ENCODE assay signal across 9 mouse cellular contexts in genomic region chr15:80945851-80946250, GRCm38 (mm10). TPM values are rescaled to one million over a fixed set of nuclear protein-coding genes. Genes with fewer than 3 reads are reported as not detected.
DNase-seq lines count a peak whose midpoint lies in the region; ATAC-seq and TF ChIP-seq lines count a peak whose summit lies in the region.
"Had no signal": no experiment of that assay in that cellular context is flagged by ENCODE, and none has a peak within 500 bp of the region (broad histone marks: within the 10 kb centered on the region; RNA-seq: fewer than 3 reads in every experiment).

No protein-coding gene starts in this region.

- H3K27ac ChIP-seq in embryonic fibroblast, embryonic 13.5 days (ENCODE audit: insufficient read depth, low read length), result no peak overlapping the region

- TF ChIP-seq CTCF in embryonic fibroblast, embryonic 13.5 days (IDR thresholded peaks at IDR 0.05; ENCODE audit: borderline replicate concordance, insufficient read depth, low read length), result peak; percentile 33; the same call in 1 of the 2 replicates

- no peaks in the 10 kb centered on the region; the same call in 1 of the 2 replicates for H3K4me1 ChIP-seq in embryonic fibroblast, embryonic 13.5 days (ENCODE audit: control insufficient read depth, insufficient read depth, low read length)

- H3K4me3 ChIP-seq in embryonic fibroblast, embryonic 13.5 days (ENCODE audit: insufficient read depth, low read length), result no peak overlapping the region
- H3K4me3 ChIP-seq: myocyte had no signal

- TF ChIP-seq POLR2A in embryonic fibroblast, embryonic 13.5 days (IDR thresholded peaks at IDR 0.05; ENCODE audit: low read depth, low read length), result no peak

- DNase-seq in cerebellum, adult 9-10 months, result peak; percentile 29
- DNase-seq in cerebellum, adult 8-10 months, result no peak
- DNase-seq in right cerebral cortex, adult 18-20 months, result peak; percentile 15
- no peak for DNase-seq in right cerebral cortex, postnatal 4 days
- peak; percentile 45 to 65 for DNase-seq in lung, postnatal 4 days
- DNase-seq in neural tube, embryonic 10.5 days (ENCODE audit: extremely low spot score, low spot score), result no peak

- ATAC-seq in monocyte, adult 5-6 weeks (replicated peaks; ENCODE audit: insufficient number of reproducible peaks, low FRiP score, low TSS enrichment, poor library complexity, severe bottlenecking), result no peak

RNA-seq across cellular contexts. Expression of gene Adsl, which starts 2.4 kb away (rescaled TPM):
- polyA plus RNA-seq in embryonic fibroblast, embryonic 13.5 days (2011; ENCODE audit: insufficient read length, low read depth, missing spikeins), result 46.7 and 51.6 TPM in 2 replicates
- 34.9 to 79.3 TPM (median 51.4 TPM) in 3 replicates for total RNA-seq in monocyte, adult 5-6 weeks (2017)

RNA-seq across cellular contexts. Expression of gene Sgsm3, which starts 31.7 kb away (rescaled TPM):
- polyA plus RNA-seq in embryonic fibroblast, embryonic 13.5 days (2011; ENCODE audit: insufficient read length, low read depth, missing spikeins), result 18.1 and 19.1 TPM in 2 replicates
- total RNA-seq in monocyte, adult 5-6 weeks (2017), result 8.6 to 12.8 TPM (median 10.1 TPM) in 3 replicates

Comparison
In these comparisons a context has a peak if more than half of its experiments do, and no peak if none do; other contexts are left out.
1. DNase-seq: peak in cerebellum, adult 9-10 months (single experiment), right cerebral cortex, adult 18-20 months (single experiment) and lung, postnatal 4 days (2 of 2); none in cerebellum, adult 8-10 months (single experiment), right cerebral cortex, postnatal 4 days (single experiment) and neural tube, embryonic 10.5 days (single experiment).